Mouse (Mus musculus) kidney, embryonic 16.5 days (tissue): ENCODE results near the gene Wrap73. TPM values are rescaled to one million over a fixed set of nuclear protein-coding genes. Genes with fewer than 3 reads are reported as not detected.
A peak's percentile ranks its signal among the peaks of the same experiment; 100 is the strongest.

ENCODE experiments used
- ATAC-seq: fragments of 200-750 bp; cut with Nextera tagmentation; 2 replicates; pipeline ENCODE4 v1.8.0; 2017; ENCODE audit warnings: moderate TSS enrichment; ENCODE audit not compliant: low FRiP score, low TSS enrichment
- H3K27ac ChIP-seq: fragments of 300-500 bp; sonication (generic); 2 replicates; pipeline ENCODE4 v1.5.1; 2014; ENCODE audit warnings: low read length
- H3K27me3 ChIP-seq: fragments of 300-500 bp; sonication (generic); 2 replicates; pipeline ENCODE4 v1.6.1; 2014; ENCODE audit warnings: low read length, control low read depth, mixed read lengths; ENCODE audit not compliant: insufficient read depth
- H3K36me3 ChIP-seq: fragments of 300-500 bp; sonication (generic); 2 replicates; pipeline ENCODE4 v1.6.1; 2014; ENCODE audit warnings: low read length, control low read depth, mixed read lengths; ENCODE audit not compliant: insufficient read depth
- H3K4me1 ChIP-seq: fragments of 300-500 bp; sonication (generic); 2 replicates; pipeline ENCODE4 v1.6.1; 2014; ENCODE audit warnings: low read length, control low read depth, mixed read lengths; ENCODE audit not compliant: insufficient read depth
- H3K4me2 ChIP-seq: fragments of 300-500 bp; sonication (generic); replicated peaks from 2 replicates; pipeline ENCODE4 v1.6.1; 2014; ENCODE audit warnings: low read depth, low read length
- H3K4me3 ChIP-seq: fragments of 300-500 bp; sonication (generic); 2 replicates; pipeline ENCODE4 v1.5.1; 2014; ENCODE audit warnings: mild to moderate bottlenecking, low read length
- H3K9ac ChIP-seq: fragments of 300-500 bp; sonication (generic); replicated peaks from 2 replicates; pipeline ENCODE4 v1.6.1; 2014; ENCODE audit warnings: low read length
- H3K9me3 ChIP-seq: fragments of 300-500 bp; sonication (generic); 2 replicates; pipeline ENCODE4 v1.6.1; 2016; ENCODE audit warnings: low read length, control low read depth
- WGBS: fragments of 180-500 bp; shearing (Covaris S2); extraction: QIAGEN DNeasy Blood & Tissue Kit; methylation state at CpG from one replicate; pipeline ENCODE4 v1.1.7; 2014; 5-methylcytosine and 5-hydroxymethylcytosine counted together
- polyA plus RNA-seq: library from polyadenylated mRNA; unstranded; fragments of >200 nt; fragmentation: Nextera tagmentation; extraction: Ambion mirVana; gene quantifications from 2 replicates; pipeline ENCODE4 v1.2.1, GENCODE M21; 2015

The Wrap73 gene
- polyA plus RNA-seq, 1 experiment from 2014 or later: 46.0 TPM

DNA sequence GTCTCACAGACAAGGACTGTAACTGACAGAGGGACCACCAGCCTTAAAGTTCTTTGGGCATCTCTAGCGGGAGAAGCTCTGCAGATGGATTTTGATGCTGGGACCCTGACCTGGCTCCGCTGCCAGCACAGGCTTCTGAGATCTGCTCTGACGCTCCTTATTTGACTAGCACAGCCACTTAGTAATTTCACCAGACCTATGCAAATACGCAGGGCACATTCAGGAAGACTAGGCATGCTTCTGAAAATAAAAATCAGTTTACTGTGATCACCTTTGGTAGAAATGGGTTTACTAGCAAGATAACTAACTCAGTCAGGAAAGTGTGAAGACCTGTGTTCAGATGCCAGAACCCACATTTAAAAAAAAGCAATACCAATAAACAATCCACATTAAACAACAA, 10.3 kb upstream of the Wrap73 start:
- Histone ChIP-seq H3K4me2 (no peak overlapping the region), H3K36me3 (no peaks in the 10 kb centered on the region), H3K27ac (no peak overlapping the region), H3K4me1 (no peaks in the 10 kb centered on the region), H3K27me3 (peaks cover 17% of the 10 kb centered on the region), H3K4me3 (no peak overlapping the region), H3K9ac (no peak overlapping the region), H3K9me3 (no peaks in the 10 kb centered on the region)
- ATAC-seq: no peak
- WGBS: 85% methylated on average over 4 of the region's 4 CpGs

DNA sequence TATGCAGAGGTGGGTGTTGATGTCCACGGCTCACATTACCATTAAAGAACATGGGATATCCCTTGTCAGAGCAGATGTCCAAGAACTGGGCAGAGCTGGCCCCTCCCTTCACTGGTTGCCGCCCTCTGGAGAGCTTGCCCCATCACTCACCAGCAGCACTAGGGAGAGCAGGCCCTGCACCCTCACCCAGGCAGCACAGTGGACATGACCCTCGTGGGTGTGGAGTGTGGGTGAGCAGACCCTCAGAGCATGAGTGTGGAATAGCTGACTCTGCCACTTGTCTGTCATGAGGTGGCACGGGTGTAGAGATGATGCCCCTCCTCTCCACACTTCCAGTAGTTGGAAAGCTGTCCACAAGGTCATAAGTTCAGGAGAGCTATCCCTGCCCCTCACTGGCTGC, 7.4 kb upstream of the Wrap73 start:
- peak; percentile 44; the same call in 1 of the 2 replicates for ATAC-seq
- Histone ChIP-seq H3K4me1 (peaks cover 8% of the 10 kb centered on the region; the same call in 1 of the 2 replicates), H3K4me2 (no peak overlapping the region), H3K9ac (no peak overlapping the region), H3K27me3 (peaks cover 38% of the 10 kb centered on the region), H3K9me3 (no peaks in the 10 kb centered on the region), H3K27ac (no peak overlapping the region), H3K4me3 (no peak overlapping the region), H3K36me3 (no peaks in the 10 kb centered on the region)
- WGBS: 51% methylated on average over 4 of the region's 4 CpGs

GRCm38 (mm10) chr4:154137139-154137538, 5.0 kb upstream of the Wrap73 start:
- WGBS: 64% methylated on average over 5 of the region's 5 CpGs
- Histone ChIP-seq H3K36me3 (no peaks in the 10 kb centered on the region), H3K9ac (no peak overlapping the region), H3K9me3 (no peaks in the 10 kb centered on the region), H3K4me2 (no peak overlapping the region), H3K27me3 (peaks cover 56% of the 10 kb centered on the region), H3K4me3 (no peak overlapping the region), H3K4me1 (peaks cover 26% of the 10 kb centered on the region), H3K27ac (no peak overlapping the region)
- ATAC-seq: no peak

DNA sequence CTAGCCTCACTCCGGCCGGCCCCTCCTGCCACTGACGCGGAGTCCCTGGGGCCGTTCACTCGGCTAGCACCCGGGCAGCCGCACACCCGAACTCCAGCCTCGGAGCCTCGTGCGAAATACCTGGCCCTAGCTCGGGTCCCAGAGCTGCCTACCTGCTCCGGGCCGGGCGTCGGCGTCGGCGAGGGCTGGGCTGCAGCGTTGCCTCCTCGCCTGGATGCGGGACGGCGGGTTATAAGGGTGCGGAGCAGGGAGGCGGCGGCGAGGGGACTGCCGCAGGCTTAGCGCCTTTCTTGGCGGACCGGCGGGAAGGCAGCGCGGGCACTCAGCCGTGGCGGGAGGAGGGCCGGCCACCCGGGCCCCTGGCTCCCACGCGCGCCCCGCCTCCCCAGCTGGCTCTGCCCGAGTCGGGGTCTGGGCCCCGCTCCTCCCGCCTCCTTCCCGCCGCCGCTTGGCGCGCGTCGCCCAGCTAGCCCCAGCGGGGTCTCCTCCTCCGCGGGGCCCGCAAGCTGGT, 2.4 kb upstream of the Wrap73 start:
- ATAC-seq: peak; percentile 17; the same call in 1 of the 2 replicates
- H3K27me3 ChIP-seq: peaks cover 56% of the 10 kb centered on the region

DNA sequence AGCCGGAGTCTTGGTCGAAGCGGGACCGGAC, 2.2 kb upstream of the Wrap73 start, which contains the start of gene Trp73:
Trp73 (minus strand) TSS at position 27 of the 31 bp plus-strand sequence.
- no peaks in the 10 kb centered on the region for H3K9me3 ChIP-seq
- H3K4me2 ChIP-seq: peak within 1 kb of the TSS; percentile 95
- peaks cover 56% of the 10 kb centered on the region for H3K27me3 ChIP-seq
- peak within 1 kb of the TSS; percentile 64 for H3K9ac ChIP-seq
- no peak for ATAC-seq
- no peaks in the 10 kb centered on the region for H3K36me3 ChIP-seq
- H3K27ac ChIP-seq: no peak within 1 kb of the TSS
- peak within 1 kb of the TSS; percentile 55 for H3K4me3 ChIP-seq
- WGBS: 0% methylated on average over 4 of the region's 4 CpGs
- H3K4me1 ChIP-seq: peaks cover 39% of the 10 kb centered on the region

More for the DNA sequence above, 2.4 kb upstream of the Wrap73 start:
- H3K4me3 ChIP-seq: peak overlapping the region; percentile 55
- no peaks in the 10 kb centered on the region for H3K9me3 ChIP-seq
- H3K36me3 ChIP-seq: no peaks in the 10 kb centered on the region
- H3K9ac ChIP-seq: peak overlapping the region; percentile 64
- peaks cover 39% of the 10 kb centered on the region for H3K4me1 ChIP-seq
- H3K4me2 ChIP-seq: peak overlapping the region; percentile 95
- whole genome bisulfite sequencing: 1% methylated on average over 46 of the region's 59 CpGs
- no peak overlapping the region for H3K27ac ChIP-seq

GRCm38 (mm10) chr4:154140213-154141008, 1.8 kb upstream of the Wrap73 start:
- under 1% methylated on average over 44 of the region's 46 CpGs for WGBS
- Histone ChIP-seq H3K9ac (peak overlapping the region; percentile 64), H3K27ac (no peak overlapping the region), H3K4me1 (peaks cover 39% of the 10 kb centered on the region), H3K36me3 (no peaks in the 10 kb centered on the region), H3K4me3 (peak overlapping the region; percentile 55), H3K9me3 (no peaks in the 10 kb centered on the region), H3K27me3 (peaks cover 56% of the 10 kb centered on the region), H3K4me2 (peak overlapping the region; percentile 95)
- peak; percentile 10 for ATAC-seq

GRCm38 (mm10) chr4:154141009-154141867, 934 bp upstream of the Wrap73 start:
- H3K4me2 ChIP-seq: peak overlapping the region; percentile 29
- 2% methylated on average over 42 of the region's 42 CpGs for WGBS

GRCm38 (mm10) chr4:154144712-154145111, 2.5 kb downstream of the Wrap73 start:
- Histone ChIP-seq H3K9ac (no peak overlapping the region), H3K4me1 (peaks cover 32% of the 10 kb centered on the region), H3K9me3 (no peaks in the 10 kb centered on the region), H3K27me3 (peaks cover 22% of the 10 kb centered on the region), H3K4me2 (no peak overlapping the region), H3K36me3 (peaks cover 6% of the 10 kb centered on the region), H3K4me3 (no peak overlapping the region), H3K27ac (no peak overlapping the region)
- no peak for ATAC-seq
- WGBS: 83% methylated on average over 3 of the region's 3 CpGs

More at GRCm38 (mm10) chr4:154141009-154141867, 934 bp upstream of the Wrap73 start:
- H3K36me3 ChIP-seq: no peaks in the 10 kb centered on the region
- H3K9ac ChIP-seq: peak overlapping the region; percentile 32; the same call in 1 of the 2 replicates
- peaks cover 39% of the 10 kb centered on the region for H3K4me1 ChIP-seq
- H3K27me3 ChIP-seq: peaks cover 53% of the 10 kb centered on the region
- H3K4me3 ChIP-seq: peak overlapping the region; percentile 55
- no peaks in the 10 kb centered on the region for H3K9me3 ChIP-seq
- ATAC-seq: no peak
- no peak overlapping the region for H3K27ac ChIP-seq

DNA sequence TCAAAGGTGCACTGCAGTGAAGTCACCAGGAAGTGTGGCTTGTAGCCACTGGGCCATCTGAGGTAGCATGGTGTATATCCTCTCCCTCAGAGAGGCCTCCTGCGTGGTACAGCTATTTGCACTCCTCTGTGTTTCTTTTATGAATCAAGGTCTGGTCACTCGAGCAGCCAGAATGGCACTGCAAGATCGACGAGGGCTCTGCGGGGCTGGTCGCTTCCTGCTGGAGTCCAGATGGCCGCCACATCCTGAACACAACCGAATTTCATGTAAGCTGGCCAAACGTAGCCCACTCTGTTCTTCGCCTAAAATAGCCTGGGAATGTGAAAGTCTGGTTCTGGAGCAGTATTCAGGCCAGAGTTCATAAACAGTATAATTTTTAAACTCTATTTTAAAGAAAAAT, 4.2 kb downstream of the Wrap73 start:
- Histone ChIP-seq H3K36me3 (peaks cover 6% of the 10 kb centered on the region), H3K27me3 (peaks cover 6% of the 10 kb centered on the region), H3K27ac (no peak overlapping the region), H3K4me3 (no peak overlapping the region), H3K9me3 (no peaks in the 10 kb centered on the region), H3K9ac (no peak overlapping the region), H3K4me1 (peaks cover 17% of the 10 kb centered on the region), H3K4me2 (no peak overlapping the region)
- ATAC-seq: no peak
- 80% methylated on average over 10 of the region's 10 CpGs for whole genome bisulfite sequencing

DNA sequence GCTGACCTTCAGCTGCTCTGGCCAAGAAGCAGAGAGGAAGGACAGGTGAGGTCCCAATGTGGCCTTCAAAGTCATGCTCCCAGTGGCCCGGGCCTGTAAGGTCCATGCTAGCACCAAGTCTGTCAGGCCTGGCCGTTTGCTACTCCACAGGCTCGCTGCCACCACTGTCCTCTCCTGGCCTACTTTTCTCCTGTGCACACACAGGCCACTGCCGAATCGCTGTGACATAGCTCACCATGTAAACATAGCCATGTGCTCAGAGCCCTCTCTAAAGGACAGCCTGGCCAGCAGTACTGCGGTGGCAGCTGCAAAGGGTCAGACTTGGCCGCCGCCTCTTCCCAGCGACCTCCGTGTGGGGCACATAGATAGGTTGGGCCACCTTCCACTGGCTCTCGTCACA, 11.9 kb downstream of the Wrap73 start:
- H3K4me1 ChIP-seq: peaks cover under 1% of the 10 kb centered on the region
- no peak overlapping the region for H3K4me3 ChIP-seq
- no peak overlapping the region for H3K4me2 ChIP-seq
- H3K27me3 ChIP-seq: no peaks in the 10 kb centered on the region
- H3K9ac ChIP-seq: no peak overlapping the region
- H3K36me3 ChIP-seq: peaks cover 39% of the 10 kb centered on the region
- 74% methylated on average over 11 of the region's 11 CpGs for WGBS
- H3K9me3 ChIP-seq: no peaks in the 10 kb centered on the region
- no peak overlapping the region for H3K27ac ChIP-seq
- ATAC-seq: no peak
